Mouse (Mus musculus) heart, adult 2 months (tissue): Measurements from ENCODE around the gene Pid1. TPM values are rescaled to one million over a fixed set of nuclear protein-coding genes. Genes with fewer than 3 reads are reported as not detected.

Experiments used
- DNase-seq, 2 experiments: peaks; one replicate each; pipeline ENCODE4 v3.0.0; 2021
- H3K27ac ChIP-seq: fragments of 200-600 bp; 2 replicates; pipeline ENCODE4 v1.8.1; 2022
- H3K27me3 ChIP-seq: fragments of 200-500 bp; 2 replicates; pipeline ENCODE4 v1.6.1; 2012; ENCODE audit warnings: mild to moderate bottlenecking, low read length, inconsistent platforms, mixed read lengths; ENCODE audit not compliant: control insufficient read depth, insufficient read depth
- H3K36me3 ChIP-seq: fragments of 200-500 bp; 2 replicates; pipeline ENCODE4 v1.6.1; 2012; ENCODE audit warnings: low read length, inconsistent platforms; ENCODE audit not compliant: control insufficient read depth, insufficient read depth
- H3K4me1 ChIP-seq: fragments of 200-500 bp; 2 replicates; pipeline ENCODE4 v1.6.1; 2011; ENCODE audit warnings: low read length; ENCODE audit not compliant: control insufficient read depth, insufficient read depth
- H3K4me3 ChIP-seq: fragments of 200-600 bp; 2 replicates; pipeline ENCODE4 v1.8.1; 2022
- H3K79me2 ChIP-seq: fragments of 200-500 bp; replicated peaks from 2 replicates; pipeline ENCODE4 v1.6.1; 2012; ENCODE audit warnings: mild to moderate bottlenecking, inconsistent platforms, low read length, moderate library complexity, mixed read lengths; ENCODE audit not compliant: control insufficient read depth, insufficient read depth
- H3K9ac ChIP-seq: fragments of 200-500 bp; 2 replicates; pipeline ENCODE4 v1.6.1; 2012; ENCODE audit warnings: low read depth, mild to moderate bottlenecking, control low read depth, inconsistent platforms, low read length, mixed read lengths
- CTCF ChIP-seq: fragments of 200-600 bp; IDR thresholded peaks from 2 replicates; pipeline ENCODE4 v1.8.1; 2022; ENCODE audit warnings: antibody characterized with exemption, mild to moderate bottlenecking, moderate library complexity
- EP300 ChIP-seq: fragments of 200-500 bp; IDR thresholded peaks from 2 replicates; pipeline ENCODE4 v1.6.1; 2011; ENCODE audit warnings: low read depth, low read length, control low read depth; ENCODE audit not compliant: insufficient read depth
- POLR2A ChIP-seq: fragments of 200-500 bp; IDR thresholded peaks from 2 replicates; pipeline ENCODE4 v1.6.1; 2011; ENCODE audit warnings: mild to moderate bottlenecking, low read depth, low read length, control low read depth; ENCODE audit not compliant: insufficient read depth
- whole genome bisulfite sequencing: fragments of 180-500 bp; shearing (Covaris S2); methylation state at CpG from one replicate; pipeline ENCODE4 v1.1.7; 2018; 5-methylcytosine and 5-hydroxymethylcytosine counted together
- intact Hi-C: fragments of 180-260 bp; cut with DNase I; formaldehyde crosslinking; loops from one replicate; pipeline ENCODE4 v1.15.1; 2025
- polyA plus RNA-seq: library from polyadenylated mRNA; depleted of rRNA; stranded (reverse); fragments of >200 nt; gene quantifications from 2 replicates; pipeline ENCODE4 v1.2.3, GENCODE M21; 2012
- total RNA-seq, 2 experiments: library from RNA; stranded (reverse); gene quantifications; 2 replicates each; pipeline ENCODE4 v1.2.3; 2021

Pid1 gene
- total and polyA plus RNA-seq, 3 experiments = 8.9 to 9.4 (median 9.1) TPM

DNA sequence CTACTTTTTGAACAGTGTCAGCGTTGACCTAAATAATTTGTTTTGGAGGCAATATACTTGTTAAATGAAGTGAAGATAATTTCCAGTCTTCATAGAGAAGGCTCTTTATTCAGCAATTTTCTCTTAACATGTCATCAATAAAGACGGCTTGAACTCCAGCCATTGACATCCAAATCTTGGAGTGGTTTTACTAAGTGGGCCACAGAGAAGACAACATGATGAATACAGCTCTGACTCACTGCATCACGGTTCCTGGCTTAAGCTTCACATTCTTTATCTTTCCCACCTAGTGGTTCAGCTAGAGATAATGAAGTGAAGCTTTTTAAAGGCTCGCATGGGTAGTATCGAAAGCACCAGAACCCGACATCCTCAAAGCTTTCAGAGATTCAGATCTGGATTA is 276.7 kb downstream of the Pid1 start:
- Histone ChIP-seq H3K4me1 (no peaks in the 10 kb centered on the region), H3K4me3 (no peak overlapping the region), H3K27me3 (no peaks in the 10 kb centered on the region), H3K79me2 (no peaks in the 10 kb centered on the region), H3K27ac (no peak overlapping the region), H3K36me3 (no peaks in the 10 kb centered on the region), H3K9ac (no peak overlapping the region)
- WGBS = 35% methylated on average over 6 of the region's 6 CpGs
- intact Hi-C loops = no loop called here
- no peak for TF ChIP-seq POLR2A
- no peak for TF ChIP-seq EP300
- TF ChIP-seq CTCF = no peak
- no peak for DNase-seq

DNA sequence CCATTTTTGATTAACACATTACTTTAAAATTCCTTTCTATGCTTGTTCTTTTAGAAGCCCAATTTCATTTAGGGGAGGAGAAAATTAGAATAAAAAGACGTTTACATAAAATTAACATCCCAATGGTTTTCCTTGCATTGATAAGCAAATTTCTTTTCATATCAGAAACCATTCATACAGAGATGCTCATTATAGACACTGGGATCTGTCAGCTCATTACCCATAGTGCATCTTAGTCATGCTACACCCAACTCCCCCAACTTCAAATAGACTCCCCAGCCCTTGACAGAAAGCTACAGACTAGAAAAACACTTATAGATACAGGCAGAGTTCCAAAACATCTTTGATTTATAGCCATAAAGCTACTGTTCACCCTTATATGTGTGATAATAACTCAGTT is 277.5 kb downstream of the Pid1 start:
- Histone ChIP-seq H3K27ac (no peak overlapping the region), H3K4me3 (no peak overlapping the region), H3K27me3 (no peaks in the 10 kb centered on the region), H3K79me2 (no peaks in the 10 kb centered on the region), H3K4me1 (no peaks in the 10 kb centered on the region), H3K36me3 (no peaks in the 10 kb centered on the region), H3K9ac (no peak overlapping the region)
- intact Hi-C loops = no loop called here
- TF ChIP-seq POLR2A (no peak), CTCF (no peak), EP300 (no peak)
- 71% methylated on average over 1 of the region's 1 CpGs for WGBS
- no peak for DNase-seq

DNA sequence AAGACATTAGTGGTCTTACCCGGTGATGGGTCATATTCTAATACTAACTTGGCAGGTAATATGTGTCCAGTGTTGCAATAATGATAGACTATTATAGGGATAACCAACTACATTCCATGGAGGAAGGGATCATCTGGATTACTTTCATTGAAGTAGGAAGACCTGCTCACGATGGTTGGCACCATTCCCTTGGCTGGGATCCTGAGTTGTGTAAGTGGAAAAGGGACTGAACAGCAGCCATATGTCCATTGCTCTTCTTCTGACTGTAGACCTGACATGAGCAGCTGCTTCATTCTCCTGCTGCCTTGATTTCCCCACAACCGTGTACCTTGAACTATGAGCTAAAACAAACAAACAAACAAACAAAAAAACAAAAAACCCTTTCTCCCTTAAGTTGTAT is 278.6 kb downstream of the Pid1 start:
- no peaks in the 10 kb centered on the region for H3K36me3 ChIP-seq
- intact Hi-C loops = no loop called here
- no peaks in the 10 kb centered on the region for H3K27me3 ChIP-seq
- TF ChIP-seq POLR2A (no peak), EP300 (no peak), CTCF (no peak)
- H3K79me2 ChIP-seq = no peaks in the 10 kb centered on the region
- DNase-seq = no peak
- WGBS = 81% methylated on average over 3 of the region's 3 CpGs
- no peak overlapping the region for H3K4me3 ChIP-seq
- H3K9ac ChIP-seq = no peak overlapping the region
- H3K4me1 ChIP-seq = no peaks in the 10 kb centered on the region
- no peak overlapping the region for H3K27ac ChIP-seq

DNA sequence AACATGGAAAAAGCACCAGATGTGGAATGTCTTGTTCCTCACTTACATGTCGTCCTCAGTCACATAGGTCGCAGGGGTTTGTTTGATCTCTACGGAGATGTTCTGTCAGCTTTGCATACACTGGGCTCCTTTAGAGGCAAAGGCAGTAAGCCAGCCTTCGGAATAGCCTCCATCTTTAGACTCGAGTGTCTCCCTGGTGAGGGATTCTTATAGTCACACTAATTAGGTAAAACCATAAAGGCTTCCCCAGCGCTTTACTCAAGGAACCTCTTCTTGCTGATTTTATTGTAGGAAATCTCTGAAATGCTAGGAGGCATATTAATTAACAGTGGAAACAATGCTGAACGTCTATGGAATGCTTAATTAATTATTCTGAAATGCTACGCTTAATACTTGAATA is 284.4 kb downstream of the Pid1 start:
- DNase-seq = no peak
- intact Hi-C loops = no loop called here
- H3K27ac ChIP-seq = no peak overlapping the region
- H3K27me3 ChIP-seq = no peaks in the 10 kb centered on the region
- no peak overlapping the region for H3K4me3 ChIP-seq
- no peaks in the 10 kb centered on the region for H3K36me3 ChIP-seq
- TF ChIP-seq CTCF = no peak
- TF ChIP-seq POLR2A = no peak
- TF ChIP-seq EP300 = no peak
- H3K4me1 ChIP-seq = no peaks in the 10 kb centered on the region; the same call in 1 of the 2 replicates
- H3K9ac ChIP-seq = no peak overlapping the region
- whole genome bisulfite sequencing = 78% methylated on average over 8 of the region's 8 CpGs
- no peaks in the 10 kb centered on the region for H3K79me2 ChIP-seq

DNA sequence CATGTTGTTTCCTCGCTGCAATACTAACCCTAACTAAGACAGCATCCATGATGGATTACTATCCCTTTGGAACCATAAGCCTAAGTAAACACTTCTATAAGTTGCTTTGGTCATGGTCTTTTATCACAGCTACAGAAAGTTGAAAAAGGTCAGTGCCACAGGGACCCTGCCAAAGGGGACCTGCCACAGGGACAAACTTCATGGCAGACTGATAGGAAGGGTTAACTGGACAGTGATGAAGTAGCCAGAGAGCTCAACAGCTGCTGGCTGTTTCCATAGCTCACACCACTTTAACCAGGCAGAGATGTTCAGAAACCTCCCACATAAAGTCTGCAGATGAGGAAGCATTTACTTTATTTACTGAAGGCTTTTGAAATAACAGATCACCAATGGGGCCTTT is 287.0 kb downstream of the Pid1 start:
- no peak for TF ChIP-seq POLR2A
- TF ChIP-seq CTCF = no peak
- TF ChIP-seq EP300 = no peak
- H3K9ac ChIP-seq = no peak overlapping the region
- H3K79me2 ChIP-seq = no peaks in the 10 kb centered on the region
- 87% methylated on average over 1 of the region's 1 CpGs for WGBS
- H3K4me3 ChIP-seq = no peak overlapping the region
- H3K4me1 ChIP-seq = no peaks in the 10 kb centered on the region; the same call in 1 of the 2 replicates
- H3K36me3 ChIP-seq = no peaks in the 10 kb centered on the region
- intact Hi-C loops = loop anchor here (1.0 kb wide), 1 partner anchor 22 kb away; no protein-coding TSS in a partner anchor
- no peak for DNase-seq
- H3K27ac ChIP-seq = no peak overlapping the region
- H3K27me3 ChIP-seq = no peaks in the 10 kb centered on the region

DNA sequence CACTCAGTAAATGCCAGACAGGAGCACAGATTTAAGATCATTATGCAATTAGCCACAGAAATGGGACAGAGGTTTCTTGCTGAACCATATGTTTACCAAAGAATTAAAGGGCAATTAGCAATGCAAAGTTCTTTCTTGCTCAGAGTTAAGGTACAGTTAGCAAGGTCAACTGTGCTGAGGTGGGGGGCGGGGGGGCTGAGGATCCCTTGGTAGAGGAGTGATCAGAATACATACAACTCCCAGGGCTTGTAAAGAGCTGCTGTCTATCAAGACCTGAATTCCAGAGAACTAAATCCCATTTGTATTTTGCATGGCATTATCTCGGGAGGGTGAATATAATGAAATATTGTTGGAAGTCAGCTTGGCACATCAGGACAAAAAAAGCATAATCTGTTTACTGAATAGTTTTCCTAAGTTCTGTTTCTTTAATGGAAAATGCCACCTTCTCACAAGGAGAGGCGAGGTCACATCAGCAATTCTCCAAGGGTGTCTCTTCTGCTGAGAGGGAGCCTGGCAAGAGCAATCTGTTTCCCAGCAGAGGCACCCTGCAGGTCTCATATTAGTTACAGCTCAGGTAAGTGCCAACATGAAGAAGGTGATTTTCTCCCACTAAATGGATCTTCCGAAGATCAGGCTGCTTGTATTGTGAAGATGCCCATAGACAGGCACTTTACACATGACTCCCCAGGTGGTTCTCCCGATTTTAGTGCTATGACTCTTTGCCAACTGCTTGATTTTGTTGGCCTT is 306.9 kb downstream of the Pid1 start:
- H3K27ac ChIP-seq = no peak overlapping the region
- H3K36me3 ChIP-seq = no peaks in the 10 kb centered on the region
- H3K27me3 ChIP-seq = no peaks in the 10 kb centered on the region
- no peak overlapping the region for H3K9ac ChIP-seq
- no peaks in the 10 kb centered on the region for H3K79me2 ChIP-seq
- no peak for TF ChIP-seq EP300
- no peak for TF ChIP-seq CTCF
- no peak for TF ChIP-seq POLR2A
- 68% methylated on average over 5 of the region's 5 CpGs for WGBS
- no peak for DNase-seq
- intact Hi-C loops = no loop called here
- H3K4me1 ChIP-seq = no peaks in the 10 kb centered on the region
- no peak overlapping the region for H3K4me3 ChIP-seq
